ENCODE assay signal across 7 mouse cellular contexts in the genomic region with DNA sequence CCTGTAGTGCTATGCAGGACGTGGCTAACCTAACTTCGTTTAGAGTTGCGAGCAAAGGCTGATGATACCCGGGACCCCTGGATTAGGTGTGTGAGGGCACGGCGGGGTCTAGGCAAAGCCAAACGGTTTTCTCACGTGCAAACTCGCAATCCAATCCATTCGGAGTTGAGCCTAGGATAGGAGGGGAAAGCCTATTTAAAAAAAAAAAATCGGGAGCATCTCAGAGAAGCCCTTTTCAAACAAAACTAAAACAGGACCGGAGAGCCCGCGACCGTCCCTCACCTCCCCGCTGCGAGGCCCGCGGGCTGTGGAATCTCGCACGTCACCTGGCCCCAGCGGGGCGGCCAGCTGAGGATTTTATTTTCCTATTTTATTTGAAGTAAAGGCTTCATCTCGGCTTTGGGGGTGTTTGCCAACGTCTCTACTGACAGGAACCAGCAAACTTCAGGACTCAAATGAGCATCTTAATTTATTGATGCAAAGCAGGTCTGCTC. TPM values are rescaled to one million over a fixed set of nuclear protein-coding genes. Genes with fewer than 3 reads are reported as not detected.
DNase-seq lines count a peak whose midpoint lies in the region; ATAC-seq and TF ChIP-seq lines count a peak whose summit lies in the region.

No protein-coding gene starts in this region.

- H3K27me3 ChIP-seq in spleen, adult 2 months (ENCODE audit: control insufficient read depth, insufficient read depth, low read length) = peaks cover 2% of the 10 kb centered on the region; the same call in 1 of the 2 replicates
- H3K27me3 ChIP-seq in forebrain, embryonic 15.5 days = no peaks in the 10 kb centered on the region
- H3K27me3 ChIP-seq in kidney, adult 2 months (replicated peaks; ENCODE audit: control insufficient read depth, insufficient read depth, low read length) = no peaks in the 10 kb centered on the region; the same call in 1 of the 2 replicates
- no peaks in the 10 kb centered on the region for H3K27me3 ChIP-seq in midbrain, embryonic 11.5 days (ENCODE audit: control insufficient read depth, insufficient read depth, low read length)

- 2% methylated on average over 25 of the region's 25 CpGs for WGBS in spleen, adult 2 months
- WGBS in forebrain, embryonic 15.5 days = 0% methylated on average over 25 of the region's 25 CpGs
- WGBS in kidney, adult 2 months = 2% methylated on average over 25 of the region's 25 CpGs
- 0% methylated on average over 25 of the region's 25 CpGs for WGBS in midbrain, embryonic 11.5 days

- H3K4me2 ChIP-seq in forebrain, embryonic 15.5 days (replicated peaks) = peak overlapping the region; percentile 64
- peak overlapping the region; percentile 73 for H3K4me2 ChIP-seq in midbrain, embryonic 11.5 days

- H3K4me3 ChIP-seq in spleen, adult 2 months (ENCODE audit: extremely low read depth, insufficient read depth, insufficient read length) = peak overlapping the region; percentile 50
- peak overlapping the region; percentile 61 for H3K4me3 ChIP-seq in forebrain, embryonic 15.5 days
- peak overlapping the region; percentile 42 for H3K4me3 ChIP-seq in kidney, adult 2 months (ENCODE audit: insufficient read depth, low read depth, low read length)
- peak overlapping the region; percentile 47 for H3K4me3 ChIP-seq in midbrain, embryonic 11.5 days (ENCODE audit: low read depth, low read length)

- TF ChIP-seq POLR2A in spleen, adult 2 months (IDR thresholded peaks at IDR 0.05; ENCODE audit: low read depth, low read length) = no peak
- TF ChIP-seq POLR2A in kidney, adult 2 months (IDR thresholded peaks at IDR 0.05; ENCODE audit: low read depth, low read length) = no peak

- DNase-seq in spleen, adult 2 months (ENCODE audit: low read depth in 1 of 2, low spot score in 2 of 2) = no peak
- no peak for DNase-seq in spleen, postnatal 14 days (ENCODE audit: low spot score in 2 of 2)
- peak; percentile 41 for DNase-seq in adrenal gland, postnatal 25 days
- DNase-seq in kidney, adult 2 months = peak; percentile 53
- peak; percentile 95 for DNase-seq in midbrain, embryonic 11.5 days (ENCODE audit: low spot score, missing footprints)

- H3K9ac ChIP-seq in forebrain, embryonic 15.5 days (replicated peaks) = peak overlapping the region; percentile 62
- peak overlapping the region; percentile 79 for H3K9ac ChIP-seq in midbrain, embryonic 11.5 days (ENCODE audit: low read length)

- peak overlapping the region; percentile 62 for H3K27ac ChIP-seq in spleen, adult 2 months (ENCODE audit: insufficient read depth, low read length)
- H3K27ac ChIP-seq in forebrain, embryonic 15.5 days (replicated peaks) = peak overlapping the region; percentile 99
- H3K27ac ChIP-seq in kidney, adult 2 months (ENCODE audit: insufficient read depth, low read depth, low read length) = peak overlapping the region; percentile 100
- H3K27ac ChIP-seq in midbrain, embryonic 11.5 days (ENCODE audit: low read depth, low read length) = peak overlapping the region; percentile 96

- ATAC-seq in forebrain, embryonic 15.5 days (replicated peaks) = peak; percentile 12
- peak; percentile 20 for ATAC-seq in midbrain, embryonic 11.5 days (ENCODE audit: low FRiP score)
- ATAC-seq in monocyte, adult 5-6 weeks (replicated peaks; ENCODE audit: insufficient number of reproducible peaks, low FRiP score, low TSS enrichment, poor library complexity, severe bottlenecking) = no peak

- TF ChIP-seq CTCF in spleen, adult 2 months (IDR thresholded peaks at IDR 0.05; ENCODE audit: extremely low read depth, insufficient read depth, insufficient read length, insufficient replicate concordance) = no peak
- TF ChIP-seq CTCF in kidney, adult 2 months (conservative IDR thresholded peaks at IDR 0.05; ENCODE audit: insufficient read depth, insufficient read length, low read depth, low read length) = no peak

- H3K4me1 ChIP-seq in spleen, adult 2 months (ENCODE audit: control insufficient read depth, insufficient read depth, insufficient read length) = no peaks in the 10 kb centered on the region
- peaks cover 31% of the 10 kb centered on the region for H3K4me1 ChIP-seq in forebrain, embryonic 15.5 days
- no peaks in the 10 kb centered on the region for H3K4me1 ChIP-seq in kidney, adult 2 months (ENCODE audit: control insufficient read depth, insufficient read depth, low read length)
- H3K4me1 ChIP-seq in midbrain, embryonic 11.5 days (ENCODE audit: control insufficient read depth, insufficient read depth, low read length) = peaks cover 22% of the 10 kb centered on the region

- H3K36me3 ChIP-seq in spleen, adult 2 months (ENCODE audit: control insufficient read depth, insufficient read depth, low read length) = no peaks in the 10 kb centered on the region
- no peaks in the 10 kb centered on the region for H3K36me3 ChIP-seq in forebrain, embryonic 15.5 days
- no peaks in the 10 kb centered on the region for H3K36me3 ChIP-seq in kidney, adult 2 months (ENCODE audit: control insufficient read depth, insufficient read depth, low read length)
- H3K36me3 ChIP-seq in midbrain, embryonic 11.5 days (ENCODE audit: control insufficient read depth, insufficient read depth, low read length) = no peaks in the 10 kb centered on the region

- no peaks in the 10 kb centered on the region for H3K9me3 ChIP-seq in forebrain, embryonic 15.5 days
- no peaks in the 10 kb centered on the region for H3K9me3 ChIP-seq in midbrain, embryonic 11.5 days (ENCODE audit: control insufficient read depth, low read length)

RNA-seq across cellular contexts. Expression of gene Zeb2, which starts 0.6 kb away (rescaled TPM):
- polyA plus RNA-seq in spleen, adult 2 months (2012; rRNA removed) = 18.4 and 19.0 TPM in 2 replicates
- total RNA-seq in adrenal gland, postnatal 25 days (2021) = 170 and 221 TPM in 2 replicates
- 106 and 119 TPM in 2 replicates for polyA plus RNA-seq in forebrain, embryonic 15.5 days (2015; fragmentation: Nextera tagmentation; extraction: Ambion mirVana)
- polyA plus RNA-seq in kidney, adult 2 months (2012; rRNA removed) = 22.7 and 25.6 TPM in 2 replicates
- 61.2 and 69.9 TPM in 2 replicates for polyA plus RNA-seq in midbrain, embryonic 11.5 days (2014; fragmentation: Nextera tagmentation; extraction: Ambion mirVana)
- total RNA-seq in monocyte, adult 5-6 weeks (2017) = 284 to 428 TPM (median 338 TPM) in 3 replicates

Comparison
In these comparisons a context has a peak if more than half of its experiments do, and no peak if none do; other contexts are left out.
1. DNase-seq: peak in adrenal gland, postnatal 25 days (single experiment), kidney, adult 2 months (single experiment) and midbrain, embryonic 11.5 days (single experiment); none in spleen, adult 2 months (0 of 2) and spleen, postnatal 14 days (0 of 2).
2. Peak in every context shown above with its lines, with median percentiles within 50 percentile points of each other: H3K27ac ChIP-seq and H3K4me3 ChIP-seq.